Mouse (Mus musculus) forebrain, embryonic 16.5 days (tissue): ENCODE measurements at regions not wholly inside any gene's neighbourhood (a gene's known extent, or its start where the extent isn't known, plus 50 kb on each side); places are given as distances from the start of the nearest gene placed in this dataset.

Experiments
- ATAC-seq: fragments of 200-750 bp; cut with Nextera tagmentation; 2 replicates; pipeline ENCODE4 v1.8.0; 2017; ENCODE audit warnings: mild to moderate bottlenecking, moderate library complexity
- H3K27ac ChIP-seq: fragments of 300-500 bp; sonication (generic); 2 replicates; pipeline ENCODE4 v1.5.1; 2014; ENCODE audit warnings: low read length, control low read depth
- H3K27me3 ChIP-seq: fragments of 300-500 bp; sonication (generic); replicated peaks from 2 replicates; pipeline ENCODE4 v1.6.1; 2014; ENCODE audit warnings: low read length; ENCODE audit not compliant: control insufficient read depth, insufficient read depth
- H3K36me3 ChIP-seq: fragments of 300-500 bp; sonication (generic); 2 replicates; pipeline ENCODE4 v1.6.1; 2014; ENCODE audit not compliant: control insufficient read depth, insufficient read depth
- H3K4me1 ChIP-seq: fragments of 300-500 bp; sonication (generic); replicated peaks from 2 replicates; pipeline ENCODE4 v1.6.1; 2014; ENCODE audit warnings: low read length; ENCODE audit not compliant: control insufficient read depth, insufficient read depth
- H3K4me2 ChIP-seq: fragments of 300-500 bp; sonication (generic); 2 replicates; pipeline ENCODE4 v1.6.1; 2014; ENCODE audit warnings: mild to moderate bottlenecking, low read length, control low read depth
- H3K4me3 ChIP-seq: fragments of 300-500 bp; sonication (generic); replicated peaks from 2 replicates; pipeline ENCODE4 v1.5.1; 2014; ENCODE audit warnings: mild to moderate bottlenecking, low read length, control low read depth
- H3K9ac ChIP-seq: fragments of 300-500 bp; sonication (generic); replicated peaks from 2 replicates; pipeline ENCODE4 v1.6.1; 2014; ENCODE audit warnings: low read depth, low read length, control low read depth
- H3K9me3 ChIP-seq: fragments of 300-500 bp; sonication (generic); 2 replicates; pipeline ENCODE4 v1.6.1; 2016; ENCODE audit warnings: low read length; ENCODE audit not compliant: control insufficient read depth
- WGBS: fragments of 180-500 bp; shearing (Covaris S2); extraction: QIAGEN DNeasy Blood & Tissue Kit; methylation state at CpG from one replicate; pipeline ENCODE4 v1.1.7; 2014; 5-methylcytosine and 5-hydroxymethylcytosine counted together

DNA sequence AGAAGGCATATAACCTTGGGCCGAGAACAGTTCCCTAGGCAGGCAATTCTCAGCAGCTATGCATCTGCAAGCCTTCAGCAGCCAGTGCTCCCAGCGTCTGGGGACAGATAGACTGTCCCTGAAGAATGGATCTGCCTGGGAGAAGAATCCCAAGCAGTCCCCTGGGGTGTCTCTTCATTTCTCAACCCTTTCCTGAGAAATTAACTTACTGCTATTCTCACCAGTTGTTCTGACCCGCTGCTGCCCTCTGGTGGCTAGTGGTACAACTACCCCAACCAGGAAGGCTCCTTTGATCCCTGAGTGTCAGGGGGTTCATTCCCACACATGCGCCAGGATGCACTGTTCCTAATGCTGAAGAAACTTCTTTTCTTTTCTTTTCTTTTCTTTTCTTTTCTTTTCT lies 323.7 kb downstream of the Gm45692 start:
- Histone ChIP-seq H3K9me3 (no peaks in the 10 kb centered on the region), H3K4me3 (no peak overlapping the region), H3K27ac (no peak overlapping the region), H3K9ac (no peak overlapping the region), H3K36me3 (no peaks in the 10 kb centered on the region), H3K27me3 (no peaks in the 10 kb centered on the region; the same call in 1 of the 2 replicates), H3K4me2 (no peak overlapping the region), H3K4me1 (peaks cover 5% of the 10 kb centered on the region; the same call in 1 of the 2 replicates)
- no peak for ATAC-seq
- WGBS: 39% methylated on average over 4 of the region's 4 CpGs

GRCm38 (mm10) chr8:26443735-26444134 lies 324.4 kb downstream of the Gm45692 start:
- no peak overlapping the region for H3K4me3 ChIP-seq
- no peak for ATAC-seq
- H3K4me2 ChIP-seq: no peak overlapping the region
- H3K9me3 ChIP-seq: no peaks in the 10 kb centered on the region
- no peaks in the 10 kb centered on the region for H3K36me3 ChIP-seq
- peaks cover 5% of the 10 kb centered on the region; the same call in 1 of the 2 replicates for H3K4me1 ChIP-seq
- H3K9ac ChIP-seq: no peak overlapping the region
- H3K27ac ChIP-seq: no peak overlapping the region
- WGBS: 94% methylated on average over 11 of the region's 11 CpGs
- no peaks in the 10 kb centered on the region; the same call in 1 of the 2 replicates for H3K27me3 ChIP-seq

DNA sequence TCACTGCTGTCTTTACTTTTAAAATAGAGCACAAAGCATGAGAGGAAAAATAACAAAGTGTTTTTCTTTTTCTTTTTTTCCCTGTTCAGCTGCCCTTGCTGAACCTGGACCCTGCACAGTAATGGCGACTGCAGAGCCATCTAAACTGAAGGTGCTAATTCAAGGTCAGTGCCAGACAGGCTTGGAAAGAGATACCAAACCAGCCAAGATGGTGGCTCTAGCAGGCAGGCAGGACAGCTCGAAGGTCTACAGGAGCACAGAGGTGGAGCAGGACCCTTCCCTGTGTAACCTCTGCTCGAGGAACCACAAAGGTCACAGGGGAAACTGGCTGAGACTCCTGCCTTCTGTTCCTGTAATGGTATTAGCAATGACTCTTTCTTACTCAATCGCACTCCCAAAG lies 326.7 kb downstream of the Gm45692 start:
- H3K27me3 ChIP-seq: no peaks in the 10 kb centered on the region; the same call in 1 of the 2 replicates
- no peak for ATAC-seq
- H3K36me3 ChIP-seq: no peaks in the 10 kb centered on the region
- WGBS: 81% methylated on average over 4 of the region's 4 CpGs
- peaks cover 5% of the 10 kb centered on the region; the same call in 1 of the 2 replicates for H3K4me1 ChIP-seq
- H3K4me2 ChIP-seq: no peak overlapping the region
- no peak overlapping the region for H3K9ac ChIP-seq
- H3K9me3 ChIP-seq: no peaks in the 10 kb centered on the region
- no peak overlapping the region for H3K4me3 ChIP-seq
- no peak overlapping the region for H3K27ac ChIP-seq

GRCm38 (mm10) chr8:26447886-26448640 lies 328.7 kb downstream of the Gm45692 start:
- H3K4me3 ChIP-seq: no peak overlapping the region
- H3K27me3 ChIP-seq: peaks cover 2% of the 10 kb centered on the region; the same call in 1 of the 2 replicates
- no peaks in the 10 kb centered on the region for H3K9me3 ChIP-seq
- no peaks in the 10 kb centered on the region for H3K4me1 ChIP-seq
- no peaks in the 10 kb centered on the region for H3K36me3 ChIP-seq
- H3K4me2 ChIP-seq: no peak overlapping the region
- H3K27ac ChIP-seq: no peak overlapping the region
- 88% methylated on average over 8 of the region's 8 CpGs for WGBS
- ATAC-seq: no peak
- H3K9ac ChIP-seq: no peak overlapping the region

DNA sequence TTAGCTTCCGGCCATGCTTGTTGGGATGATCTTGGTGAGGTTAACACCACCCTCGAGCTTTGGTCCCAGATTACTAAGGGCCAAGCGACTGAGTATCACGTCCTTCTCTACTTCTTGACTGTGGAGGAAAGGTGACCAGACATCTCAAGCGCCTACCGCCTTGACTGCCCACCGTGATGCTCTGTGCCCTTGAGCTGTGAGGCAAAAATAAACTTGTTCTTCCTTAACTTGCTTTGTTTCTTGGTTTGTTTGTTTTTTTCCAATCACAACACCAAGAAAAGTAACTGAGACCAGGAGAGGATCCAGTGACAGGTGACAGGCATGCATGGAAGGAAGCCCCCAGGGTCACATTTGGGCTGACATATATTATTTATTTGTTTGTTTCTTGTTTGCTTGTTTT lies 330.0 kb downstream of the Gm45692 start:
- WGBS: 94% methylated on average over 7 of the region's 7 CpGs
- H3K4me1 ChIP-seq: no peaks in the 10 kb centered on the region
- H3K27me3 ChIP-seq: peaks cover 2% of the 10 kb centered on the region; the same call in 1 of the 2 replicates
- no peak overlapping the region for H3K4me3 ChIP-seq
- no peak overlapping the region for H3K9ac ChIP-seq
- no peak overlapping the region for H3K27ac ChIP-seq
- H3K36me3 ChIP-seq: no peaks in the 10 kb centered on the region
- H3K9me3 ChIP-seq: no peaks in the 10 kb centered on the region
- H3K4me2 ChIP-seq: no peak overlapping the region
- no peak for ATAC-seq

- no peak overlapping the region for H3K27ac ChIP-seq
- peaks cover 2% of the 10 kb centered on the region; the same call in 1 of the 2 replicates for H3K27me3 ChIP-seq
- H3K9me3 ChIP-seq: no peaks in the 10 kb centered on the region
- no peak overlapping the region for H3K9ac ChIP-seq
- no peaks in the 10 kb centered on the region for H3K36me3 ChIP-seq
- WGBS: 61% methylated on average over 10 of the region's 10 CpGs
- no peak overlapping the region for H3K4me2 ChIP-seq
- no peaks in the 10 kb centered on the region for H3K4me1 ChIP-seq
- no peak for ATAC-seq
- no peak overlapping the region for H3K4me3 ChIP-seq
Observed at GRCm38 (mm10) chr8:26450543-26450942, 331.2 kb downstream of the Gm45692 start.

DNA sequence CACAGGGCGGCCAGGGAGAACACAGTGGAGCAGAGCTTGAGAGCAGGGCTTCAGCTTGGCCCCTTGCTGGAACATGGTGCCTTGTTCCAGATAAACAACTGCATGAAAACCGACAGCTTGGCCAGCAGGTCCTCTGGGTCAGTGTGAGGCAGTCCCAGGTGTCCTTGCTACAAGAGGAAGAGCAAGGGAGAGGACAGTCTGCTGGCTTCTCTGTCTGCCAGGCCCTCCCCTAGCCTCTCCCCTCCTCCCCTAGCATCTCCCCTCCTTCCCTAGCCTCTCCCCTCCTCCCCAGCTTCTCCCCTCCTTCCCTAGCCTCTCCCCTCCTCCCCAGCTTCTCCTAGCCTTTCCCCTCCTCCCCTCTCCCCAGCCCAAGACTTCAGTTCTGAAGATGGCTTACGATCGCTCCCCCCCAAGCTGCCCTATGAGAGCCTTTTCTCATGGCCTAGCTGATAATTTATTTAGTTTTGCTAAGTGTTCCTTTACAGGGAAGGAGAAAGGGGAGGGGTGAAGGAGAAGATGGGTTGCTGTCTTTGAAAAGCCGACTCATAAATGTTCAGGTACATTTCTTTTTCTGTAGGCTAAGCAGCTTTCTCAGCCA lies 333.7 kb downstream of the Gm45692 start:
- Histone ChIP-seq H3K27me3 (0 out of 2 replicates have a peak, but pooled peaks cover 2% of the 10 kb centered on the region), H3K4me1 (no peaks in the 10 kb centered on the region), H3K4me2 (no peak overlapping the region), H3K36me3 (no peaks in the 10 kb centered on the region), H3K27ac (no peak overlapping the region), H3K4me3 (no peak overlapping the region), H3K9ac (no peak overlapping the region), H3K9me3 (no peaks in the 10 kb centered on the region)
- no peak for ATAC-seq
- WGBS: 69% methylated on average over 5 of the region's 5 CpGs

DNA sequence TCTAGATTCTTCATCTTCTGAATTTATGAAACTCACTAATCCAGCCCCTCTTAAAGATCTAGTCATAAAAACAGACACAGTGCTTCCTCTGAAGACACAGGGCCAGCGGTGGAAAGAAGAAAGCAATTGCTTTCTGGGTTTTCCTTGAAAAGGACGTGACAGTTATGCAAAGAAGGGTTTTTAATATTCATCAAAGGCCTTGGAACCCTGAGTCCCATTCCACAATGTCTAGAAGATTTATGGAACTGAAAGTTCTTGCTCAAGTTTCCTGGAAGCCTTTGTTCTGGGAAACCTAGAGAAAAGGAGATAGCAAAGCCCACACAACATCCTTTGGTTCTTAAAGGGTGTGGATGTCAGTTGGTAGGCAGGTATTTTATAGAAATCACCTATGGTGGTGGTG lies 346.0 kb downstream of the Gm45692 start:
- no peak overlapping the region for H3K9ac ChIP-seq
- no peak overlapping the region for H3K4me2 ChIP-seq
- no peaks in the 10 kb centered on the region for H3K36me3 ChIP-seq
- no peak overlapping the region for H3K4me3 ChIP-seq
- H3K9me3 ChIP-seq: no peaks in the 10 kb centered on the region
- WGBS: 67% methylated on average over 2 of the region's 2 CpGs
- no peaks in the 10 kb centered on the region for H3K4me1 ChIP-seq
- H3K27me3 ChIP-seq: peaks cover 31% of the 10 kb centered on the region
- H3K27ac ChIP-seq: no peak overlapping the region
- no peak for ATAC-seq

DNA sequence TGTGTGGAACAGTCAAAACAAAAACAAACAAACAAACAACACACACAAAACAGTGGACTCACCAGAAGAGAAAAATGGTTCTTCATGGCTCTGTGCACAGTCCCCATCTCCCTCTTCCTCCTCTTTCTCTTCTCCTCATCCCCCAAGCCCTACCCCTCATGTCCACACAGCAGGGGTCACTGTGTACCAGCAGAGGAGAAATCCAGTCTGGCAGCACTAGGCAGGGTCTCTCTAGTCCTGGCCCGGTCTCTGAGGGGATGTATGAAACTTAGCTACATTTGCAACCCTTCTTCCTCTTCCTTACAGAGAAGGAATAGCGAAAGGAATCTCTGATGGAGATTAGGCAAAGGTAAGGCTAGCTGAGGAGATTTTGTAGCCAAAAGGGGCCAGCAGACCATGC lies 349.1 kb downstream of the Gm45692 start:
- Histone ChIP-seq H3K9ac (no peak overlapping the region), H3K4me3 (no peak overlapping the region), H3K4me1 (peaks cover 11% of the 10 kb centered on the region), H3K36me3 (no peaks in the 10 kb centered on the region), H3K4me2 (no peak overlapping the region), H3K27ac (no peak overlapping the region), H3K27me3 (peaks cover 31% of the 10 kb centered on the region), H3K9me3 (no peaks in the 10 kb centered on the region)
- ATAC-seq: no peak
- WGBS: 78% methylated on average over 2 of the region's 2 CpGs
